Mouse (Mus musculus): ENCODE results near the gene Iffo1.
"Not testable (repeated sequence)": the region's sequence is repeated elsewhere in the genome, so short reads cannot be mapped to it uniquely, and the experiment has no call there.

DNA sequence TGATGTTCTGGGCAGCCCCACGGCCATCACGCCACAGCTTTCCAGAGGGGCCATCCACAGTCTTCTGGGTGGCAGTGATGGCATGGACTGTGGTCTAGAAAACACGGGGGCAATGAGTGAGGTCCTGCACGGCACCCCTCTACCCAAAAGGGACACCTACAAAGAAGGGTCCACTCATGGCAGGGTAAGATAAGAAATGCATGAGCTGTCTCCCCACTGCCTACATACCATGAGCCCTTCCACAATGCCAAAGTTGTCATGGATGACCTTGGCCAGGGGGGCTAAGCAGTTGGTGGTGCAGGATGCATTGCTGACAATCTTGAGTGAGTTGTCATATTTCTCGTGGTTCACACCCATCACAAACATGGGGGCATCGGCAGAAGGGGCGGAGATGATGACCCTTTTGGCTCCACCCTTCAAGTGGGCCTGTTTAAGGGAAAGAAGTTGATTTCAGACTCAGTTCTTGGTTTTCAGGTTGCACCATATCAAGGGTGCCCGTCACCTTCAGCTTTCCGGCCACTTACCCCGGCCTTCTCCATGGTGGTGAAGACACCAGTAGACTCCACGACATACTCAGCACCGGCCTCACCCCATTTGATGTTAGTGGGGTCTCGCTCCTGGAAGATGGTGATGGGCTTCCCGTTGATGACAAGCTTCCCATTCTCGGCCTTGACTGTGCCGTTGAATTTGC, 17.7 kb downstream of the Iffo1 start:
- TF ChIP-seq CTCF (IDR thresholded peaks at IDR 0.05); EP300 (IDR thresholded peaks at IDR 0.05; ENCODE audit: insufficient read depth, low read depth, low read length): not testable (repeated sequence)

Measured in heart, adult 2 months (tissue).